Mouse (Mus musculus) CD4-positive, CD25-positive, alpha-beta regulatory T cell, adult 4 months (primary cell): ENCODE data around the gene Fgd6. TPM values are rescaled to one million over a fixed set of nuclear protein-coding genes. Genes with fewer than 3 reads are reported as not detected.

Experiments
- ATAC-seq: one replicate; pipeline ENCODE4 v1.8.0; 2017
- polyA plus RNA-seq, 2 experiments: library from polyadenylated mRNA; unstranded; fragments of 100-300 nt; shearing (Covaris generic); gene quantifications; one replicate each; pipeline ENCODE4 v1.2.1; 2017

Fgd6 gene
- polyA plus RNA-seq, 2 experiments from 2014 or later = 1.7 TPM

DNA sequence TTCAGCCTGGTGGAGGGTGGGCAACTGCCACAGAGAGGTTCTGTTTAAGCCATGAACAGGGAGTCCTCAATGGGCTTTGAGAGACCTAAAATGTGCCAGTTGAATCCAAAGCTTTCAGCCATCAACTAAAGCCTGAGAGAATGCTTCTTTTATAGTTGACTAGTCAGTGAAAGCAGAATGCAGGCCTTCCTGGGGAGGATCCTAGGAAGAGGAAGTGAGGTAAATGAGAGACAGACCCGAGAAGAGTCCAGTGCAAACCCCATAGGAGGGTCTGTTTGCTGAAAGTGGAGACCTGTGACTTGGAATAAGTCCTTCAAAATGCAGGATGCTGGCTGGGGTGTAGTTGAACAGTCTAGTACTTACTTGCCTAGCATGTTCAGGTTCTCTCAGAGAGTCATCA, 11.2 kb downstream of the Fgd6 start:
- no peak for ATAC-seq

DNA sequence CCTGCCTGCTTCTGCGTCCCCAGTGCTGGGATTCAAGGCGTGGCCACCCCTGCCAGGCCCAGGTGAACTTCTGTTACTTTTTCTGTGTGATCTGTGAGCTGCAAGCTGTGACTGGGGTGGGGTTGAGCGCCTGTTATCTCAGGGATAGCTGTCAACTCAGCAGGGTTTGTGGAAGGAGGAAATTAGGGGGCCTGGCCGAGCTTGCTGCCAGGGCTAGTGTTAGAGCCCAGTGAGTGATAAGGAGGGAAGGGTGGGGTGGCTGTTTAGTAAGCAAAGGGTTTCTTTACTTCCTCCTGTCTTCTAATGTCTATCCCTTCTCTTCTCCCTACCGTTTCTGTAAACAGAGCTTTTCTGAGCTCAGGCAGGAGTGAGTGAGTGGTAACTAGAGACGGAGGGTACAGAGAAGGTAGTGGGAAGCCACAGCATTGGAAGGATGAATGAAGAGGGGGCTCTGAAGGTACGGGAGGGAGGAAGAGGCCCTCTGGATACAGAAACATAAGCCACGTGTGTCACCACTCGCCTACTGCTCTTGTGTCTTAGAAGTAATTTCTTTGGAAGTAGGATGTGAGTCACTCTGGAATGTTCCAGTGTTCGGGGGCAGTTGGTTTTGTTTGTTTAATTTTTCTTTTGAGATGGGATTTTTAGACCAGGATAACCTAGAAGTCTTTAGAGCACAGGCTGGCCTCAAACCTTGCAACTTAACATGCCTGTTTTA, 12.2 kb downstream of the Fgd6 start:
- ATAC-seq = no peak

DNA sequence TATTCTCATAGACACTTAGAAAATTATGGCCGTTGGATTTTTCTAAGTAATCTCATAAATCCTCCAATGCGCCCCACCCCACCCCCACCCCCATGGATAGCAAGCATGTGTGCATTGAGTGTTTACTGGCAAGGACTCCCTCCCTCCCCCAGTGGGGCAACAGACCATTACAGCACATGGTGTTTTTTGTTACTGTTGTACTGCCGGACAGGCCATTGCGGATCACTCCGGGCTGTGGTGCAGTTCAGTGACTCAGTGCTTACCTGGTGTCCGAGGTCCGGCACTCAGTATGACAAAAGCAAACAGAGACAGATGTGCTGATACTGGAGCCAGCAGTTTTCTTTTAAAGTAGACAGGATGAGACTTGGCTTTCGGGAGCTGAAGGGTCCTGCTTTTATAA, 13.3 kb downstream of the Fgd6 start:
- ATAC-seq = no peak

DNA sequence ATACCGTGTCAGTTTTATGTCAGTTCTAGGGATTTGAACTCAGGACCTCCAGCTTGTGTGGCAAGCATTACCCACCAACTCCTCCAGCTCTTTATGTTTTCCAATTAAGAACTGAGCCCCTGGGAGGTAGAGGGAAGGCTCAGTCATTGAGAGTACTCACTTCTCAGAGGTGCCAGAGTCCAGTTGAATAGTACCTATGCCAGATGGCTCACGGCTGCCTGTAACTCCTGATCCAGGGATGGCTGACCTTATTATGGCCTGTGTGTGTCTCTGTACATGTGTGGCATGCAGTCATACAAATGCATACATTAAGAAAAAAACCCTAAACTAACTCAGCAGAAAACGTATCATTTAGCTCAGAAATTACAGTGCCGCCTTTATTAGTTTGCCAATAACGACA, 14.9 kb downstream of the Fgd6 start:
- no peak for ATAC-seq

DNA sequence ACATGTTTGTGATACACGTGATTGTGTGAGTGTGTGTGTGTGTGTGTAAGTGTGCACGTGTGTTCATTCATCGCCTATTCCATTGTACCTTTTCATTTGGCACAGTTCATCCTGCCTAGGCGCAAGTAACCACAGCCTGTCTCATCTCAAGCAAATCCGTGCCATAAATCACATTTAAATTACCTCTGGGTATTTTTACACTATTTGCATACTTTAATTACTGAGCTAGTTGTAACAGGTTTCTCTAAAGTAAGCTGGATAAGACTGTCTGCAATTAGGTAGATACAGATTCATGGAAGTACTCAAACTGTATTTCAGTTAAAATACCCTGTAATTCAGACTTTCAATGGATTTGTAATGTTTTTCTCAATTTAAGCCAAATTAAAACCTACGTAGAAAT, 20.7 kb downstream of the Fgd6 start:
- ATAC-seq = no peak

DNA sequence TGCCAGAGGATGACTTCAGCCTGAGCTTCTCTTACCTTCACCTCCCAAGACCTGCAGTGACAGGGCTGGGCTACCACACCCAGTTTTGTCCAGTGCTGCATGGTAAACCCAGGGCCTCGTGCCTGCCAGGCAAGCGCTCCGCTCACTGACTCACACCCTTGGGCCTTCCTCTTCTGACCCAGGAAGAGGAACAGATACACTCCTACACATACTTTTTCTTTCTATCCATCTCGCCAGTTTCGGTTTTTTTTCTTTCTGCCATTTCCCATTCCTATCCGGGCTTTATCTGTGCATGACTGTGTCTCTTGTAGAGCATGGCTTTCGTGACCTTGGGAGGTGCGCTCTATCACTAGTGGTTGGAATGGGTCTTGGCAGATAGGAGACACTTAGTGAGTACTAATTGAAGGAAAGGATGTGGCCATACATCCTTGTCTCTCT, 23.8 kb downstream of the Fgd6 start:
- no peak for ATAC-seq

DNA sequence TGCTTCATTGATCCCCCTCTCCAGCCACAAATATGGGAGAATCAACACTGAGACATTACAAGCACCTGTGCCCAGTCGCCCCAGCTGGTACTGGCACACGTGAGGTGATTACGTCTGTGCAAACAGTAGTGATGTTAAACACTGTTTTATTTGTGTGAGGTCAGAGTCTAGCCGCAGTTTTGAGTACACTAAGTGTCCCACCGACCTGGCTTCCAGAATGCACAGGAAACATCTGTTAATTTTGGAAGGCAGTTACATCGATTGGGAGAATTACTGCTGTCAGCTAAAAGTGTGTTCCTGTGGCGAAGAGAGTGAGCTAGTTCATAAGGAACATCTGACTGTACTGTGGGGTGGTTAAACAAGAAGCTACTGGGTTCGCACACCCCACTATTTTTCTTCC, 24.4 kb downstream of the Fgd6 start:
- no peak for ATAC-seq

DNA sequence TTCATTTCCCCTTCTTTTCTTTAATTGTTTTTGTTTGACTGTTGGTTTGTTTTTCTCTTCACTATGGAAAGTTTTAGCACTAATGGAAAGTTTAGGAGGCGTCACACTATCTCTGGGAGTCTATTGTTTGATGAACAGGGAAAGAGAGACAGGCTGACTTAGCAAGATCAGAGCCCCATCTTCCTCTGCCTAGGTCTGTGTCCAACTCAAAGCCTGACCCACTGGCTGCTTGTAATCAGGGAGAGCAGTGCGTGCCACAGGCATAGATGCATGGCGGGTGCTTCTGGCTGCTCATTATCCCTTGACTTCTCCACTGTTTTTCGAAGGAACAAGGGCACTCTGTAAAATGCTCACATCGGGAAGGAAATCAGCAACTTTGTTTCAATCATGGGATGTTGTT, 26.6 kb downstream of the Fgd6 start:
- ATAC-seq = no peak

DNA sequence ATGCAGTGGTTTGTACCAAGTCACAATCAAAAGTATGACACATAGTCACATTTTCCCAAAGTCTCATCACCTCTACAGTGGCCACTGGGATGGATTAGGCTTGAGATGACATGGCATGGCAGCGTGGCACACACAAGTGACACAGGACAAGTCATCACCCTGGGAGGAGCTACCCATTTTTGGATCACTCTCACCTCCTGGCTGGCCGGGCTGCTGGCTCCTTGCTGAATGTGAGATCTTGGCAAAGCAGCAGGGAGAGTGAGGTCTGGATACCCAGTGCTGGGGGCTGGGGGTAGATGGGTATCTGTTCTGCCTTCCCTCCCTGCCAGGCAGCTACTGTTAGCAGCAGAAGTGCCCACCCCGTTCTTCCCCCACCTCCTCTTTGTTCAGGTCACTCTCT, 31.1 kb downstream of the Fgd6 start:
- no peak for ATAC-seq

DNA sequence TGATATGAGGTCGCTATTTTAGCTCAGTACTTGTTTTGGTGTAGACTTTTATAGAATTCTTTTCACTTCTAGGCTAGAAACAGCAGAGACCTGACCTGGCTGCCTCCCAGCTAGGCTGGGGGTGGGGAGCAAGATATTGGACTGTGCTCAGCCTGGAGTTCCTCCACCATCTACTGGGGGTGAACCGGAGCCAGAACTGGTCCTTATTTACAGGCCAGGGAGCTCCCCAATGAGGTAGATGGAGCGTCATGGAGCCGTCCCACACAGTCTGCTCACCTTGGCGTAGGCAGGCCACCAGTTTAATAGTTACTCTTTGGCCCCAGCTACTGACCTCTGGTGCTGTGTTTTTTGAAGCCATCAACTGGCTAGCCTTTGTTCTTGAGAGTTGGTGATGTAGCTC, 32.9 kb downstream of the Fgd6 start:
- no peak for ATAC-seq

DNA sequence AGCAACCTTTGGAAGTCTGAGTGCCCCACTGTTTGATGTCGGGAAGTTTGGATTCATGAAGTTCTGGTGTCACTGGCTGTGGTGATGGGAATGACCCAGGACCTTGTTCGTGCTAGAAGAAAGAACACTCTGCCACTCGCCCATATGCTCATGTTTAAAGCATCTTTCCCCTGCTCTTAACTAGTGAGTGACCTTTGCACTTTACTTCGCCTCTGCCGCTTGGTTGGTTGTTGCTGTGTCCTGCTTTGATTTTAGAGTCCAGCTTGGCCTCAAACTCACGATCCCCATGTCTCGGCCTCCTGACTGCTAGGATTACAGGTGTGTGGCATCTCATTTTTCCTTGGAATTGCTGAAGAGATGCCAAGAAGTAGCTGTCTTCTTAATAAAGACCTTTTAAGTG, 35.8 kb downstream of the Fgd6 start:
- no peak for ATAC-seq

DNA sequence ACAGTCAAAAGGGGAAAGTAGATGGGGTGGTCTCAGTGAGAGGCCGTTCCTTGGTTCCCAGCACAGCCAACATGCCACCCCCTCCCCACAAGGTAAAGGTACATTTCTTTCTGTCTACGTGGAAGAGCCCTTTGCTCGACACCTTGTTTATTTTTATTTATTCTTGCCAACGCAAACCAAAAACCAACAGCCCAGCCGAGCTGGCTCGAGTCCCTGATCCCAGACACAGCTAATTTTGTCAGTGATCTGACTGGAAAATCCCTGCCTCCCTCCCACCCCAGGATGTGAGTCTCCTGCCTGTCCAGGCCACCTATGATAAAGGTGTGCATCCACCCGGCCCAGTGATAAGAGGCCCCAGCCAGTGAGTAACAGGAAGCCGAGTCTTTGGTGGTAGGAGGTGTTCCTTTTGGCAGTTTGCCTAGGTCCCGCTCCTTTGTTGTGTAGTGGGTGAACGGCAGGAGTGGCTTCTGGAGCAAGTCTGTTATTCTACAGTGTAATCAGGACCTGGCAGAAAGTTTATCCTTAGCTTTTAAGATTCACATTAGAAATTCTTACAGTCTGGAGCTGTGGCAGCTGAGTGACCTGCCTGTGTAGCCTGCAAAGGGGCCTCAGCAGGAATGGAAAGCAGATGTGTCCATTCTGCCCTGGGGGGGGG, 36.6 kb downstream of the Fgd6 start:
- peak; percentile 76 for ATAC-seq

DNA sequence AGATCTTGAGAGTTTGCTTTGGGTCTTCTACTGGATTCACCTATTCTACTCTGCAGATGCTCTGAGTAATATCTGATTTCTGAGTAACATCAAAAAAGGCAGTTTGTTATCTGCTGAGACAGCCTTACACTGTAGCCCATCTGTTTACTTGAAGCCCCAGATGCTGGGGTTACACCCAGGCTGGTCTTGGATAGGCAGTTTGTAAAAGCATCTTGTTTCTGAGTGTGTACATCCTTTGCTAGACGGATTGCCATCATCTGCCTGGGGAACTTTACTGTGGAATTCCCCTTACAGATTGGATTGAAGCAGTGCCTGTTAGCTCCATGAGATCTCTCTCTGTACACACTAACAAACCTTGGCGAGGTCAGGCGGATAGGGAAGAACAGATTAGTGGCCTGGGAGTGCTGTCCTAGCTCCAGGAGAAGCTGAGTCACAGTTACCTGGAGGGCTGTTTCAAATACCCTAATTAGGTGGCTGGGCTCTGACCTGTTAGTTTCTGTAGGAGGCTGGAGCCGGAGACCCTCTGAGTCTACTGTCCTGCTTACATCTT, 37.2 kb downstream of the Fgd6 start:
- peak; percentile 47 for ATAC-seq

DNA sequence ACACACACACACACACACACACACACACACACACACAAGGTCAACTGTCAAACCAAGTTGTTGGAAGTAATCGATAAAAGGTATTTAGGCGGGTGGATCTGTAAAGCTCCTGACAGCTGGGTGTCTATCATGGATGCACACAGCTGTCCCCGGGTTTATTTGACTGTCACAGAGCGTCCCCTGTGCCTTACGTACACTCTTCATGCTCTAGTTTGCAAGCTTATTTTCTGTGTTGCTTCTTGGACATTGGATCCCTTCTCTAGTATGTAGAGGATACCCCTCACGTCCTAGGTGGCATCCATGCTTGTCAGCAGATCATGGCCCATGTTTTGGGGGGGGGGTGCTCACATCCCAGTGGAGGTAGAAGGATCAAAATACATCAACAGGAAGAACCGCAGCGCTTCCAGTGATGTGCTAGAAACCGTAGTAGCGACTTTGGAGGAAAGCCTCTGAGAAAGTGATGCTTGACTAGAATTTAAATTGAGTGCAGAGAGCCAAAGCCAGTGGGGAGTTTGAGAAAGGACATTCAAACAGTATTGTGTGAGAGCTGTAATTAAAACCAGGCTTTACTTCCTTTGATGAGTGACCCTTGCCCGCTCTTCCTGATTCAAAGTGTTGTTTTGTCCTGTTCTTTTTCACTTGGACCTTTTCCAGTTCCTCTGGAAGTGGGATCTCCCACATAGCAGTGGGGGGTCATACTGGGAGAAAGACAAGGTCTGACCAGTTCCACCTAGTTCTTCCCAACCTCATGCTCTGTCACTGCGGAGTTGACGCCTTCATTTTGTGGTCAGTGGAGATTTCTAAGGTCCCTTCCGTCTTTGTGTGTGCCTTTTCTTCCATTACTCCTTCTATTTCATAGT, 41.4 kb downstream of the Fgd6 start:
- ATAC-seq = no peak

DNA sequence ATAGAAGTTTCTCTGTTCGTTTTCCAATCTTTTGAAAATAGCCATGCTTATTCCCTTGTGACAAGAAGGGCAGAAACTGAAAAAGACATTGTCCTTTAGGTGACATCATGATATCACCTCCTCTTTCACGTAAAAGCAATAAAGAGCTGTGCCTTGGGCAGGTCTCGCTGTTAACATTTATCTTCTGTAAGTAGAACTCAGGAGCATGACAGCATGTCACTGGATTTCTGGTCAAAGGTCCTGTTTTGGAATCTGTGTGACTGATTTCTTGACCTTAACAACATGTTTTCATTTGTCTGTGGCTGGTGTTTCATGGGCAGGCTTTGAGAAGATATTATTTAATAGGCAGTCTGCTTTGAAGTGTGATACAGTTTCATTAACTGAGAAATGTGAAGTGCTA, 44.9 kb downstream of the Fgd6 start:
- no peak for ATAC-seq

DNA sequence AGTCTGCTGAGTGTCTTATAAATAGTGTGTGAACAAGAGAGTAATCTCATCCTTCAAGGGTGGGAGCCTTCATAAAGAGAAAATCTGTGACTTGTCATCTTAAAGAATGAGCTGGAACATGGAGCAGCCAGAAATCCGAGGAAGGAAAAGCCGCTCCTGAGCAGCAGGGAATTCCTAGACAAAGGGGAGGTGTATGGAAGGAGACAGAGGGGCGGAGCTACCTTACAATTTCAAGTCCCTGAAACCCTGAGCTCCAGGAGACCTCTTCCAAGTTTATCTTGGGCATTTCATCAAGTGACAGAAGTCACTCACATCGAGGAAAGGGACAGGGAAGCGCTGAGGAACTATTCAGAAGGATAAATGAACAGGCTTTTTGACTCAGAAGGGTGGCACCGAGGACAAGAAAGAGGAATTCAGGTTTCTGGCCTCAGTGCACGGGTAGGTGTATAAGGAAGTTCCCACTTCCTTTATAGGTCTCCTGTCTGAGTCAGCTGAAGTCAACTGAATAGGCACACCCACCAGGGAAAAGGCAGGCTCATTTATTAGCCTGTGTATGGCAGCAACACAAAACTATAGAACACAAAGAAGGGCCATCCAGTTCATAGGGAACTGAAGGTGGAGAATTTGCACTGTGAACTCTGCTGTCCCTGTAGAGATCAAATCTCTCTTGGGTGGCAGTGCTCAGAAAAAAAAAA, 46.4 kb downstream of the Fgd6 start:
- ATAC-seq = no peak

DNA sequence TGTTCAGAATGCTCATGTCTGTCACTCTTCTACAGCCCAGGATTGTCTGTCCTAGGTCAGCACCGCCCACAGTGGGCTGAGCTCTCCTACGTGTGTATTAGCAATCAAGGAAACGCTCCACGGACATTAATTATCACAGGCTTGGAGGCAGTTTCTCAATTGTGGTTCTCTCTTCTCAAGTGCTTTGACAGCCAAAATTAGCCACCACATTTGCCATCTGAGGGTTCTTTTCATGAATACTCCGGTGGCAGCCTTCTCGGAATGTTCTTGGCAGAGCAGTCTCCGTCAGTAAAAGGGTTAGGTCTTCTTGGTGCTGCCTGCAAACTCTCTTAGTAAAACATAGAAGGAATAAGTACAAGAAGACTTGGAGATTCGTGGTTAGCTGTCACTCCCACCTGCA, 50.5 kb downstream of the Fgd6 start:
- ATAC-seq = no peak

DNA sequence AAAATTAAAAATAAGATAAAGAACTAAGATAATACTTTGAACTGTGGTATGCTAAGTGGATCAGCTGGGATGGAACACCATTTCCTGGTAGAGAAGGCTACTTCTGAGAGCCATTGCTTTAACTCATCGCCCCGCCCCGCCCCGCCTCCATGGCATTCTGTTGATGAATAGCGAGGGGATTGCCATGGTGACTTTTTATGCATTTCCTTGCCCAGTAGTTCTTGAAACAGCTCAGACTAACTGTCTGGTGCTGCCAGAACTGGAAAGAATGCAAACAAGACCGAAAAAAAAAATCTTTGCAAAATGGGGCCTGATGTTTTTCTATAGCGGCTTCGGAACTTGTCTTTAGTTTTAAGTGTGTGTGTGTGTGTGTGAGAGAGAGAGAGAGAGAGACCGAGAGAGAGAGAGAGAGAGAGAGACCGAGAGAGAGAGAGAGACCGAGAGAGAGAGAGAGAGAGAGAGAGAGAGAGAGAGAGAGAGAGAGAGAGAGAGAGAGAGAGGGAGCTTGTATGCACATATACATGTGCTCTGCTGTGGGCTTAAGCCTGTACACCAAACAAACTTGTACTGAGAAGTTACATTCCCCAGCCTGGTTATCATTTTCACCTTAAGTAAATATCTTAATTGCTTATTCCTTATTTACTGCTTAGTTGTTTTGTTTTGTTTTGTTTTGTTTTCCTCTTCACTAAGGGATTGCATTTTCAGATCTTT, 51.7 kb downstream of the Fgd6 start:
- peak; percentile 96 for ATAC-seq

DNA sequence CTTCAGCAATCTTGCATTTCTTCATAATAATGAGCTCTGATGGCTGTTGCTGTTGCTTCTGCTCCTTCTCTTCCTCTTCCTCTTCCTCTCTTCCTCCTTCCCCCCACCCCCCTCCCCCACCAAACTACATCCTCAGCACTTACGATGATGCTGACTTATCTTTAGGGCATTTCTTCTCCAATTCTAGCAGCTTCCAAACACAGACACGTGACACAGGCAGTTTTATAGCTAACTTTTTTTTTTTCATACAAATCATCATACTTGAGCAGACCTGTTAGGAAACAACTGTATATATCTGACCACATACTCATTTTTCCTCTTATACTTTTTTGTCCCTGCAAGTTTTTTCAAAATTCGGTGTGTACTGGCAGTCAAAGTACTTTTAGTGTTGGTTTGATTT, 54.2 kb downstream of the Fgd6 start:
- no peak for ATAC-seq

DNA sequence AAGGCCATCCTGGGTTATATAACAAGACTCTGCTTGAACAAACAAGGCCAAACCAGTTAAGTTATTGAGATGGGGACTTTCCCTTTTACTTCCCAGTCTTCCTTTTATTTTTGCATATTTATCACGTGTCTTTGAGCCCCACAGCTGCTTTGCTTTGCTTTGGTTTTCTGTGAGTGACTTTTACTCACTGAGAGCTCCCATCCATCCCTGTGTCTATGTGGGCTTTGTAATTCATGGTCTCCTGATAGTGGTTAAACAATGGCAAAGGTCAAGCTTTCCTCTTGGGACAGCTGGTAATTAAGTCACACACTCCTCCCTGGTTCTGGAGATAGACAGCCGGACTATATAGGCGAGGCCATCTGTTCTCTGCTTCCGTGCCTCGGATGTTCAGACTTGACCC, 57.7 kb downstream of the Fgd6 start:
- ATAC-seq = peak; percentile 89

DNA sequence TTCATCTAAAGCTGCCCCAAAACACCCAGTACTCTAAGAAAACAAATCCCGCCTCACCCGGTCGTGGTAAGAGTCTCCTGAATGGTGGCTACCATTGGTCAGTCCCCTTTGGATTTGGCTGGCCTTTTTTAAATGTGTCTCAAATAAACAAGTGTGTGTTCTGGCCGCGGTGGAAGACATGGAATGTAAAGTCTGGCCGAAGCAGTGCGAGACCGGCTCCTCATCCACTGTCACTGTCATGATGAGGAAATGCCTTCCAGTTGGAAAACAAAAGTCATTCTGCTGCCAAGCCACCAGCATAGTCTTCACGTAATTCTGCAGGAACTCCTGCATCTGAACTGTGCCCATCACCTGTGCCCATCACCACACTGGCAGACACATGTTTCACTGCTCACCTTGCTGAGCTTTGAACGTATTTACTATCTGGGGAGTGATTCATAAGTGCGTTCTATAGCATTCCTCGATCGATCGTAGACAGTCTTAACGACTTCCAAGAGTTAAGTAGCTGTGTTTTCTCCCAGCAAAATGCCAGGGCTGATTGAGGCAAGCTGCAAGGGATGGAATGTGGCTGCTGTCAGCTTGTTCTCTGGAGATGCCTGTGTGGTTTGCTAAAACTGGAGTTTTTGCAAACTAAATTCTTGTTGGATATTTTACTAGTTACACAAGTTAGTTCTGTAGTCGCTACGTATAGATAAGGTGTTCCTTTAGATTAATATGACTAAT, 60.1 kb downstream of the Fgd6 start:
- no peak for ATAC-seq
